Mouse (Mus musculus): ENCODE data around the gene Ndufaf5.
"Not testable (repeated sequence)": the region's sequence is repeated elsewhere in the genome, so short reads cannot be mapped to it uniquely, and the experiment has no call there.

Ndufaf5 gene

DNA sequence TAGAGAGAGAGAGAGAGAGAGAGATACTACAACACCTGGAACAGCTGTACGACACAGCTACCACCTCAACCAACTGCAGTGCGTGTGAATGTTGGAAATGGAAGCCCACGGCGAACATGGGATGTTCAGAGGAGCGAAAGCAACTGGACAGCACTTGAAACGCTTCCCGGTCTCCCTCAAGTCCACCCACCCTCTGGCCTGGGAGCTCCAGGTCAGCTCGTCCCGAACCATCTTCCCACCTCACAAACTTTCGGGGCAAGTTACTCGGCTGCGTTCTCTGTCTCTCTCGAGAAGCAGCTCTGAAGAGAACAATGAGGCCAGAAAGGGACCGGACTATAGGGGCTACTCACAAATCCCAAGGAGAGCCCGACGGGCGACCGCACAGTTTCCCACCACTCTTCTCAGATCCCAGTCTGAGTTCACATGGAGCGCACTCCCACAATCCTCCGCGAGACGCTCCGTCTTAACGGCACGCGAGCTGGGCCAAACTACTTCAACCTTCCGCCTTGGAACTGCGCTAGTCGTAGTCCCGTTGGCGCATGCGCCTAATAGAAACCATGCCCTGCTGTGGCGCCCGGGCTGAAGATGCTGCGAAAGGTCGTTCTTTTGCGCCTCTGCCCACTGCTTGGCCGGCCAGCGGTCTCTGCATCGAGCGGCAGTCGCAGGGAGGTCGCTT is at the start of gene Ndufaf5, which contains the start of gene Esf1:
Gene Ndufaf5 (plus strand): TSS at position 523 of the 676 bp plus-strand sequence.
Gene Esf1 (minus strand): TSS at position 438 of the 676 bp plus-strand sequence.
- in situ Hi-C loops (cut with MboI; ENCODE audit: unreplicated experiment in 2 of 2): no loop called here

DNA sequence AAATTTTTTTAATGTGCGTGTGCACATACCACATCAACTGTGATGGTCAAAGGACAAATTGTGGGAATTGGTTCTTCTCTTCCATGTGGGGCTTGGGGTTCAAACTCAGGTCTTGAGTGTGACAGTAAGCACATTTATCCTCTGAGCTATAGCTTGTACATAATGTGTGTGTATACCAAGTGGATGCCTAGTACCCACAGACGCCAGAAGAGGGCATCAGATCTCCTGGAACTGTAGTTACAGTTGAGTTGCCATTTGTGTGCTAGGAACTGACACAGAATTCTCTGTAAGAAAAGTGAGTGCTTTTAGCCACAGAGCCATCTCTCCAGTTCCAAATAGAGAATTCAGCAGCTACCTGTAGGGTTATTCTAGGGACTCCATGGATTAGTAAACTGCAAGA is 44.9 kb upstream of the Ndufaf5 start:
- in situ Hi-C loops (cut with MboI; ENCODE audit: unreplicated experiment in 2 of 2): no loop called here

DNA sequence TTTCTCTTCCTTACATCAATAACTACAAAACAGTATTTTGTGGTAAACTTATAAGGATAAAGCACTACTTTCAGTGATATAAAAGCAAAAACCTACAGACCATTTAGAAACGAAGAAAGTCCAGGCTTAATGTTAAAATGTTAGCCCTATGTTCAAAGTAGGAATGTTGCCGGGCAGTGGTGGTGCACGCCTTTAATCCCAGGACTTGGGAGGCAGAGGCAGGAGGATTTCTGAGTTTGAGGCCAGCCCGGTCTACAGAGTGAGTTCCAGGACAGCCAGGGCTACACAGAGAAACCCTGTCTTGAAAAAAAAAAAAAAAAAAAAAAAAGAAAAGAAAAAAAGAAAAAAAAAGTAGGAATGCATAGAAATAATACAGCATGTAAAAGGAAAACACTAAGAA is 18.7 kb upstream of the Ndufaf5 start, which contains the start of gene Gm17374:
Gene Gm17374 (plus strand): TSS at position 301 of the 400 bp plus-strand sequence.
- in situ Hi-C loops (cut with MboI; ENCODE audit: unreplicated experiment in 2 of 2): loop anchor here (10.0 kb wide), 1 partner anchor 767 kb away; no protein-coding TSS in a partner anchor

DNA sequence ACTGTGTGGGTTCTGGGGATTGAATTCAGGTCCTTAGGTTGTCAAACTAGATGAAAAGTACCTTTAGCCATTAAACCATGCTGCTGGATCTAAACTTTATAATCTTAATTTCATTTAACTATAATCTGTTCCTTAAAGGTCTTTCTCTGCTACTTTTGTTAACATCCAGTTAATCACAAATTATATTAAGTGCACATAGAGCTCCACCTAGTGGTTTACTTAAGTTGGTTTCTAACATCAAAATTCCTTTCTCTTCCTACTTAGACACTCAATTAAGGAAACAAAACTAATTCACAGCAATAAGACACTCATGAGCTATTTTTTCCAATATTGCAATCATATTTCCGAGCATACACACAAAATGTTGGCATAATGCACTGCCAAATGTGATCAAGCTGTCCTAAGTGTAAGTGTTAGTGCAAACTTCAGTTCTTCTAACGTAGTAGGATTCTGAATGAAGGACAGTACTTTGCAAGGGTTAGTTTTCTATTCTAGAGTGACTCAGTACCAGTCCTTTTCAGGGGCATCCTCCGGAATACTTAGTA is 11.2 kb upstream of the Ndufaf5 start:
- in situ Hi-C loops (cut with MboI; ENCODE audit: unreplicated experiment in 2 of 2): loop anchor here (5.0 to 10.0 kb wide), 3 partner anchors 382 to 774 kb away; no protein-coding TSS in a partner anchor

DNA sequence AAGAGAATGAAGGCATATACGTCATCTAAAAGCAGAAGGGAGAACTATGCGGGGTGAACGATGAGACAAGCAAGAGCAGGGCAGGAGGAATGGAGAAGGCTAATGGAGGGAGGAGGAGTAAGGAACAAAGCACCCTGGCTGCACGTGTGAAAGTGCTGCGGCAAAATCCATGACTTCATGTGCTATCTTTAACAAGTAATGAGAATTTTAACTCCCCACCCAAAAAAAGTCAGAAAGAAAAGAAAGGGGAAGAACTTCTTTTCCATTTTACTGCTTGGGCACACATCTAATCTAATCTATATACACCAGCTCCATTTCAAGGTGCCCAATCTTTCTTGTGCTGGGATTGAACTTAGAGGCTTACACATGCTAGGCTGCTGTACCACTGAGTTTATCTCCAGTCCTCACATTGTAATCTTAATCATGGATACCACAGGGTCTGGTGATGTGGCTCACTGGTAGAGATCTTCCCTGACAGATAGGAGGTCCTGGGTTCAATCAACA is 7.0 kb upstream of the Ndufaf5 start:
- in situ Hi-C loops (cut with MboI; ENCODE audit: unreplicated experiment in 2 of 2): no loop called here

DNA sequence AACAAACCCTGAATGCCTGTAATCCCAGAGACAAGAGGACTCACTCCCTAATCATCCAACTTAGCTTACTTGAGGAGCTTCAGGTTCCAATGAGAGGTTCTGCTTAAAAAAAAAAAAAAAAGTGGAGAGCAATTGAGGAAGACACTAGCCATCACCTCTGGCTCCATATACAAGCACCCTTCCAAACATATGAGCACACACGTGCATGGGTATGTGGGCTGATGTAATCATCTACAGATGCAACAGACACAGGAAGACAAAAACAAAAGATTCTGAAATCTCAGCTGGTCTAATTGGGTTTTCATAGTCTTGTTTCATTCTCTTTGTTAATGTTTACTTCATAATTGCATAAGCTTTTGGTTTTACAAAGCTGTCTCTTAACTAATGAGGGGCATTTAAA is 1.4 kb upstream of the Ndufaf5 start:
- in situ Hi-C loops (cut with MboI; ENCODE audit: unreplicated experiment in 2 of 2): no loop called here

DNA sequence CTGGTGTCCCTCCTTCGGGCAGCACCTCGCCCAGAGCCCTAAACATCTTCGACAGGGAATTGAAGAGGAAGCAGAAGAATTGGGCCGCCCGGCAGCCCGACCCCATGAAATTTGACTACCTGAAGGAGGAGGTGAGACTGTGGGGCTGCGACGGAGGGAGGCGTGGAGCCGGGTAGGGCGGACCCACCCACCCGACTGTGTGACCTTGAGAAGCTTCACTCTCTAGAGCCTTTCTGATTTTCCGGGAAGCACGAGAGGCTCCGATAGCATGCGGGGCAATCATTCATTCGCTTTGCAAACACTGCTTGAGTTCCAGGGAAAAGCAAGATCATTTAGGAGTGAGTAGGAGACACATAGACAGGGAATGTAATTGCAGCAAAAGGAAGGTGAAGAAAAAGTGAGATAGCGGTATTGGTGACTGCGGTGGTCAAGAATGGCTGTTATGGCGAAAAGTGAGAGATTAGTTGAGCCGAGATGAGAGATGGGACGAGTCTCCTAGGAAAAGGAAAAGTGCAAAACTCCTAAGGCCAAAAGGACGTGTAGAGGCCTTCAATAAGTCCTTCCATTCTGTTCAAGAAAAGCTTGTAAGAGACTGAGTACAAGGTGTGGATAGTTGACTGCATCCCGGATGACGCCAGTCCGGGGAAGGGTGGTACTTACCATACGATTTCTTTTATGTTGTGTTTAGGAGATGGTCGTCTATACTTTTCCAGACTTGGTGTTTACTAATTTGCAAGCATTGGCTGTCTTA is 529 bp downstream of the Ndufaf5 start:
- in situ Hi-C loops (cut with MboI; ENCODE audit: unreplicated experiment in 2 of 2): no loop called here

DNA sequence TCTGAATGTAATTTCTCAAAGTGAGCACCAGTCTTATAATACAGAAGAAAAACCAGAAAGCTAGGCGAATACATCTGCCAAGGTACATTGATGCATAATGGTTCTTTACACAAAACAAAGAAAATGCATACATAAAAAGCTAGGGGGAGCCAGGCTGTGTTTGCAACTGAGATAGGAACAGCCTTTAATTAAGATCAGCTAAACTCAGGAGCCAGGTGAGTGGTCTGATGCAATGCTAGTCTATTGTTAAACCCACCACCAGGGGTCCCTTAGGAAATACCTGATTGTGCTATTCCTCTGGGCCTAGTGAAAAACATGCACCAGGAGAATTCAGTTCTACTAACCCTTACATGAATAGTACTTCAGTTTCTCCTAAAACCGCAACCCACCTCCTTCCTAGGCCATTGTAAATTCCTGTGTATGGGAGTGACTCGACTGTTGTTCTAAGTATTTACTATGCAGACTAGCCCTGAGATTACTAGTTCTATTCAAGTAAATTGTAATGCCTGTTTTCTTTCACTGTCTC is 15.3 kb downstream of the Ndufaf5 start:
- in situ Hi-C loops (cut with MboI; ENCODE audit: unreplicated experiment in 2 of 2): not testable (repeated sequence)

DNA sequence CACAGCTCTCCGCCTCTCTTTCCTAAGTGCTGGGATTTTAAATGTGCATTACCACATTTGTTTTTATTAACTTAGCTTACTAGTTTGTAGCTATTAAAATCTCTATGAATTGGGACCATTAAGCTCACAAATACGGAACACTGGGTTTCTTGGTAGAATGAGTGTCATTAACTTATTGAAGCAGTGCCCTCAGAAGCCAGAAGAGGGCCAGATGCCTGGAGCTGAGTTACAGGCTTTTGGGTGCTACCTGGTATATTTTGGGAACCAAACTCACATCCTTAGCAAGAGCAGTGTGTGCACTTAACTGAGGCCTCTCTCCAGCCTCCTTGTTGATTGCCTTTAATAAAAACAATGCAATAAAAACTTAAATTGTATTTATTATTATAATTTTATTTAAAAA is 30.3 kb downstream of the Ndufaf5 start:
- in situ Hi-C loops (cut with MboI; ENCODE audit: unreplicated experiment in 2 of 2): no loop called here

DNA sequence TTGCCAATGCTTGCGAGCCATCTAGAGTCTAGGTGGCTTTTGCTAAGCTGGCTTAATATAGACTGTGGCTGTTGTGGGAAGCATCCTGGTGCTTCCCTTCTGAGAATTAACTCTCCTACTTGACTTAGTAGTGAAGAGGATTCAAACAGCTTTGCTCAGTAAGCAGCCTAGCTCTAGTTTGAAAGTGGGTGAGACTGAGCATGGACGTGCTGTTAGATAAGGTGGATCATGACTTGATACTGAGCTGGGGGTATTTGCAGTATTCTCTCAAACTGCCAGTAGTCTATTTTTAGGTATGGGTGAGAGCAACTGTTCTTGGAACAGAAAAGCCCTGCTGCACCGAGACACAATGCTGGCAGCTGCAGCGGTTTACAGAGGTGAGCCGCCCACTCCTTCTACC is 32.1 kb downstream of the Ndufaf5 start:
- in situ Hi-C loops (cut with MboI; ENCODE audit: unreplicated experiment in 2 of 2): no loop called here

DNA sequence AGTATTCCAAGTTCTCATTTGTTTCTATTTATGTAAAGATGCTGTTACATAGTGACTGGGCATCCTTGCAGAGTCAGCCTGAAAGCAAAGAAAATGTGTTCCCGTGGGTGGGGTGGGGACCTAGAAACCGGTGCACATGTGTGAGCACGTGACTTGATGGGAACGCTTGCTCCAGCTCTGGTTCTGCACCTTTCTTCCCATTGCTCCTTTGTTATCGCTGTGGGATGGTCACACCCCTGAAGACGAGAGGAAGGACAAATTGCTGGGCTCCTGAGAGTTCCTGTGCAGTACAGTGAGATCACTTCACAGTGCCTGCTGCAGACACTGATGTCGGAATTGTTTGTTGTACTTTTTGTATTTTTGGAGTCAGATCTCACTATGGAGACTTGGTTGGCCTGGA is 33.3 kb downstream of the Ndufaf5 start:
- in situ Hi-C loops (cut with MboI; ENCODE audit: unreplicated experiment in 2 of 2): no loop called here

DNA sequence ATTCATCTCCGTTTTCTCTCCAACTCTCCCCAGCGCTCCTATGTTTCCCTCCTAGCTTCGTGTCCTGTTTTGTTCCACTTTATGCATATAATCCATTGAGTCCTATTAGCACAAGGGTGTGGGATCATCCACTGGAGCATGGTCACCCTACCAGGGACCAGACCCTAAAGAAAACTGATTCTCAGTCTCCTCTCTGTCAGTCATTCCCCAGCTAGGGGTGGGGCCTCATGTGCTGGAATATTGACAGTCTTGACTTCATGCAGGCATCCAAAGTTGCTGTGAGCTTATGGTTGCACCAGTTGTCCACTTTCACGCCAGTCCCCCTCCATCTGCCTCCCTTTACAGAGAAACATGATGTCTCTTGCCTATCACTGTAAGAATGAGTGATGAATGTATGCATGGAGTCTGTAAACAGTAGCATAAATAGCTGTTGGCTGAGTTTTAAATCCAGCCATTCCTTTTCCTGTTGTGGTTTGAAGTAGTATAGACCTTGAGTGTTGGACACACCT is 44.1 kb downstream of the Ndufaf5 start:
- in situ Hi-C loops (cut with MboI; ENCODE audit: unreplicated experiment in 2 of 2): no loop called here

DNA sequence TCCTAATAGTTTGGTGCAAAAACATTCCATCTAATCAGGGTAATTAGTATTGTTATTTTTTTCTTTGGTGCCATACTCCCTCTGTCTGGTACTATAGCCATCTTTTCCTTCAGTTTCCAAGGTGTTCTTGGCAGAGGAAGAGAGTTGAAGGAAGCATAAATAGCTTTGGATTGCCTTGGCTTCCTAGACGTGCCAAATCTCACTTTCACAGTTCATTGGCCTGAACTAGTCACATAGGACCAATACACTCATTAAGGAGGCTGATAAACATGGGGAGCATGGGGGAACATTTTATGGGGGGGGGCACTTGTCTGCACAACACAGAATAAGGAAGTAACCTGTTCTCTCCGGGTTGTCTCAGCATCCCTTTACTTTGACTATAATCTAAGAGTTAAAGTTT is 45.0 kb downstream of the Ndufaf5 start:
- in situ Hi-C loops (cut with MboI; ENCODE audit: unreplicated experiment in 2 of 2): no loop called here

DNA sequence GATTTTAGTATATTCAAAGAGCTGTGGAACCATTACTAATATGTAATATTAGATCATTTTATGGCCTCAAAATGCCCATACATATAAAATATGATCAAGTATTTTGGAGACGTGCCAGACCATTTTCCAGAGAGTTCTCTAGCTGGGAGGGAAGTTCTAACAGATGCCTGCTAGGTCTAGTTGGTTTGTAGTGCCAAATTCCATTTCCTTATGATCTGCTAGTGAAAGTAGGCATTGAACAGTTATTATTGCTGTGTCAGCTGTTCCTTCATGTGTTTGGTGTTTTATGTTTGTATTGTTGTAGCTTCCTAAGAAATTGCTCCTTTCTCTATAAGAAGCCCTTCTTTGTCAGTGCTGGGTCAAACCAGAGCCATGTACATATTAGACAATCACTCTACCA is 45.5 kb downstream of the Ndufaf5 start:
- in situ Hi-C loops (cut with MboI; ENCODE audit: unreplicated experiment in 2 of 2): no loop called here

DNA sequence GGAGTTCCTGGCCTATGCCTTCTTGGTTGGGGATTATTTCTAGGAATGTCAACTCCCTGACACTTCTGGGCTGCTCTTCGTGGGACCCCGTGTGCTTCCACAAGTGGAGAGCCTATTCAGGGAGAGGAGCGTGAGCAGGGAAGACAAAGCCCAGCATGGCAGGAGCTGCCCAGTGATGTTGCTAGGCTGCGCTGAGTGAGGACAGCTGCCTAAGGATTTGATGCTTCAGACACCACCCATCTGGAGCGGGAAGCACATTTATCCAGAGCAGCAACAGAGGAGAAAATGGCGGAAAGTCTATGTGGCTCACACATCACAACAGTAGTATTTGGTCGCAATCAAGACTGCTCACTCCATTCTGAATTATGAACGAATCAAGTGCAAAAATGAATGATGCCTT is 49.9 kb downstream of the Ndufaf5 start:
- in situ Hi-C loops (cut with MboI; ENCODE audit: unreplicated experiment in 2 of 2): no loop called here

DNA sequence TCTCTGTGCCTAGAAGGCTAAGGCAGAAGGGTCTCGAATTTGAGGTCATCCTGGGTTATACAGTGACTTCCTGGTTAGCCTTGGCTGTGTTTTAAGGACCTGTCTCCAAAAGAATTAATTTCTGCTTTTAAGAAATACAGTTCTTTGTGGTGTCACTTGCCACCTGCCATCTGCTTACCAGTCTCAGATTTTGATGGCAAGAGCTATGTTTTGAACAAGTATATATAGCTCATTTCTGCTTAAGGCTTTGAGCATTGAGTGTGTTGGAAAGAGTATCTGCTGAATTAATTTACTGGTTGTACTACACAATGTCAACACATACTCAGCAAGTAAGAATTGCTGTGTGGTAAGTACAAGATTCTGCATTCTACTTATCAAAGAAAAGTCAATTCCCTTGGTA is 59.8 kb downstream of the Ndufaf5 start:
- in situ Hi-C loops (cut with MboI; ENCODE audit: unreplicated experiment in 2 of 2): no loop called here

DNA sequence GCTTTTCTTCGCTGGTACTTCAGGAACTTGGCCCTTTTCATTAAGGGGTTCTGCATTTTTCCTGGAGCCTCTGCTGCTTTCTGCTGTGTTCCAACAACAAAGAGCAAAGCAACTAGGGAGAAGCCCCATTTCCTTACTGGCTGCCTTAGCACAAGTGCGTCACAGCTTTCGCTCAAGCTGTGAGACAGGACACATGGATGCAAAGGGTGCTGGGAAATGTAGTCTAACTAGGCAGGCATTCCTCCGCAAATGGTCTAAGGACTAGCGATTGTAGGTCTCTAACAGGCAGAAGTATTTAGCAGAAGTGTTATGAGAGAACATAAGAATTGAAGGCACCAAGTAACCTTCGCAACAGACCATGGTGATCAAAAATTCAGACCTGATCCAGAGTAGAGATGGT is 66.8 kb downstream of the Ndufaf5 start:
- in situ Hi-C loops (cut with MboI; ENCODE audit: unreplicated experiment in 2 of 2): no loop called here

DNA sequence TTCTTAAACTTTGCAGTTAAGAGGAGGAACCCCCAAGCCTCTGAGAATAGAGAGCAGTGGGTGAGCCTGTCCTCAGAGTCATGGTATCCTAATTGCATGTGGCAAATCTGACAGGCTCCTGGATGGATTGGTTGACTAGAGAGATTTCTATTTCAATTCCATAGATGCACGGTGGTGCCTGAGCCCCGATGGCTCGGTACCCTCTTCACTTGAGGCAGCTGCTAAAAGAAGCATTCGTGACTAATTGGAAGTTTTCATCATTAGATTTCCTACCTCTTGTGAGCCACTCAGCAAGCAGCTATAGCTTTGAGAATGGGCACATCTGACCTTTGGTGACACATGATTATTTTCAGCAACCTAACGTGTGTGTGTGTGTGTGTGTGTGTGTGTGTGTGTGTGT is 71.9 kb downstream of the Ndufaf5 start:
- in situ Hi-C loops (cut with MboI; ENCODE audit: unreplicated experiment in 2 of 2): no loop called here

DNA sequence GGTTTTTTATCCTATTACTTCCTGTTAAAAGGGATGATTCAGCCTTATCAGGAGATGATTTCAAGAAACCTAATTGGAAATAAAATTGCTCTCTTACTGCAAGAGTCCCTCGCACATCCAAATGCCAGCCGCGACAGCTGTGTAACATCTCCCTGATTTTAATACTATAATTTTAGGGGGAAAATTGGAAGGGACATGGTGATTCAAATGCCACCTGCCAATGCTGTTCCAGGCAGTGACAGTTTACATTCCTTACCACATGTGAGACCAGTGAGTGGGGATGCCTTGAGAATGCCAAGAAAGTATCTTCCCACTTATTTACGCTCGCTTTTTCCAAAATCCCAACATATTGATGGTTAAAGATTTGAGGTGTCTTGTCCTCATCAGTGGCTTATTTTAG is 72.7 kb downstream of the Ndufaf5 start:
- in situ Hi-C loops (cut with MboI; ENCODE audit: unreplicated experiment in 2 of 2): no loop called here

All from v-Abl transformed pro-B cells (cell line).